Mouse (Mus musculus) megakaryocyte, embryonic 14.5 days (primary cell): ENCODE results near the gene Fam172a.

Experiments used
- FLI1 ChIP-seq: IDR thresholded peaks from 2 replicates; pipeline ENCODE4 v1.6.1; 2012; ENCODE audit warnings: low read length, inconsistent platforms, mixed read lengths
- GATA1 ChIP-seq: IDR thresholded peaks from 3 replicates; pipeline ENCODE4 v1.6.1; 2012; ENCODE audit warnings: mixed read lengths, low read length, inconsistent platforms, borderline replicate concordance

GRCm38 (mm10) chr13:78177381-78177950, 475.6 kb downstream of the Fam172a start:
- TF ChIP-seq GATA1: no peak
- no peak for TF ChIP-seq FLI1
